Mouse (Mus musculus) cerebellum, postnatal 4 days (tissue): ENCODE measurements around the gene Zfp408.
"Not testable (repeated sequence)": the region's sequence is repeated elsewhere in the genome, so short reads cannot be mapped to it uniquely, and the experiment has no call there.

Source experiments
- DNase-seq, 2 experiments: peaks; one replicate each; pipeline ENCODE4 v3.0.0; 2022; ENCODE audit warnings: low spot score in 2 of 2, mixed read lengths in 1 of 2

Zfp408 gene

DNA sequence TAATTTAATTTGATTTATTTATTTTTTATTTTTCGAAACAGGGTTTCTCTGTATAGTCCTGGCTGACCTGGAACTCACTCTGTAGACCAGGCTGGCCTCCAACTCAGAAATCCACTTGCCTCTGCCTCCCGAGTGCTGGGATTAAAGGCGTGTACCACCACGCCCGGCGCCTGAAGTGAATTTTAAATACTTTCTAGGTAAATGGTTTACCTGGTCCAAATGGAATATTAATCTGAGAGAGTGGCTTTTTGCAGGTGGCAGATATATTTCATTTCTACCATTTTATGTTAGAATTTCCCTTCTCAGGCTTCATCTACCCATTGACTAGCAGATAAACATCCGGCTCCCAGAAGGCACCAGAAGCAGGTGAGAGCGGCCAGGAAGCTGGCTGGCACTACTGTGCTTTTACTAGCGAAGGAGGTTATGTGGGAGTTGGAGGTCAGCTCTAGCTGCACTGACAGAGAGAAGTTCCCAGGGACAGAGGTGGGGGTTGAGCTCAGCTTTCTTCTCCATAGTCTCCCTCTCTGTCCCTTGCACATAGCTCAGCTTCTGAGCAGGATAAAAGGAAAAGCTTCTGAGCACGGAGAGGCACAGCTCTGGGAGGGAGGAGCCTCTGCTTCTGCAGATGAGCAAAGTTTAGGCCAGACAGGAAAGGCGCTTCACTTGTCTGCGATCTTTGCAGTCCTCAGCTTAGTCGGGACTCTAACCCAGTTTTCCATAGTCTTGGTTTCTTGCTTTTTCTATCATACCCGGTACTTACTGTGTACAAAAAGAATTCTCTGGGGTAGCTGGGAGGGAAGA is 2.1 kb upstream of the Zfp408 start:
- DNase-seq = no peak

DNA sequence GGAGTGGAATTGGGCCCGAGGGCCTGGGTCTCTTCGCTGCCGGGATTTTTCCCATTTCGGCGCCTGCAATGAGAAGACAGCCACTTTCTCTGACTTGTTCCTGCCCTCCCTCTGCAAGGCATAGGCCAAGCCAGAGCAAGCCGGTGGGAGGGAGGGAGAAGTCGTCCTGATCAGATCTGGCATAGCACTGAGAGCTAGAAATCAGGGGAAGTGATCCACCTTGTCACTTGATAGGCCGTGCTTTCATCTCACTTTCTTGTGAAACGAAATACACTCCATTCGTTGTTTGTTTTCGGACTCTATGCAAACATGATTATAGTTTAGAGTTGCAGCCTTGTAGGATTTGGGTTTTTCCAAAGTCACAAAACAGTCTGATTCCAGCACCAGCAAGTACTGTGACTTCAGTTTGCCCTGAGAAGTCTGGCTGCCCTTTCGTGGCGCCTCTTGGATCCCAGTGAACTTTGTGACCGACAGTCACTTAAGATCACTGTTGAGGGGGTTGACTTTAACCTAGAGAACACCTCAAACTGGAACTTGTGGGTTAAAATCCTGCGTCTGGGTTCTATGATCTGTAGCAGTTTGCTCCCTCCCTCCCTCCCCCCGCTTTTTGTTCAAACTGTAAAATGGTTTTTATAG is 887 bp upstream of the Zfp408 start:
- no peak for DNase-seq

DNA sequence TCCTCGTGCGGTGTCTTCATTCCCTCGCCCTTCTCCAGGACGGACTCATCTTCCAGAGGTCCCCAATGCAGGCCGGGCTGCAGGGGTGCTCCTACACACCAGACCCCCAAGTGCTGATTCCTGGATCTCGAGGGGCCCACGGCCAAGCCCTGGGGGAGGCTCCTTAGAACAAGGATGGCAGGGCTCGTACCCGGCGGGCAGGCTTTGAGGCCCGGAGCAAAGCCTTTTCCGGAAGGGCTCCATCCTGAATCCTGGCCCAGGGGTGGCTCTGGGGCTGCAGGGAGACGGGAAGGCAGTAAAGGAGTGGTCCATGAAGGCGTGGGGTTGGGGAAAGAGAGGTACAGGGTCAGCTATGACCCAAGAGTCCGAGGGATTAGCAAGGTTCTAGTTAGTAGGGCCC is 439 bp downstream of the Zfp408 start:
- DNase-seq = peak in 1 of 2 experiments; percentile 14

DNA sequence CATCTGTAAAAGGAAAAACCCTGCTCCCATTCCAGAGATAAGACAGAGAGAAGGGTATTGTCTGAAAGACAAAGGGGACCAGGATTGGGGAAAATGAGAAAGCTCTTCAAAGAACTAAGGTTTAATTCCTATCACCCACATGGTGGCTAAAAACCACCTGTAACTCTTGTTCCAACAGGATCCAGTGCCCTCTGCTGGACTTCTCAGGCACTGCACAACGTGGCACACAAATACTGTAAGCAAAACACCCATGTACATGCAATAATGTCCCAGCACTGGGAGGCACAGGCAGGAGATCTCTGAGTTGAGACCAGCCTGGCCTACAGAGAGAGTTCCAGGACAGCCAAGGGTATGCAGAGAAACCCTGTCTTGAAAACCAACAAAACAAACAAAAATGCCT is 2.9 kb downstream of the Zfp408 start:
- peak in 1 of 2 experiments; percentile 72 for DNase-seq

DNA sequence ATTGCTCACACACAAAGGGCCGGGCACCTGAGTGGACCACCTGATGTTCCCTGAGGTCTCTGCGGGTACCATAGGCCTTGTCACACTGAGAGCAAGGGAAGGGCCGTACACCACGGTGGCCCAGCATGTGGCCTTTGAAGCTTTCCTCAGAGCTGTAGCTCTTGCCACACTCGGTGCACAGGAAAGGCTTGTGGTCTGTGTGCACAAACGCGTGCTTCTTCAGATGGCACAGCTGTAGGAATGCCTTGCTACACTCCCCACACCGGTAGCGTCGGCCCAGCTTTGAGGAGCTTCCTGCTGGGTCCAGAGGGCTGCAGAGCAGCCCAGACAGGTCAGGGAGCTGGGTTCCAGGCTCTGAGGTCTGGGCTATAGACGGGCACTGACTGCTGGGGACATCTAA is 3.8 kb downstream of the Zfp408 start:
- no peak for DNase-seq

DNA sequence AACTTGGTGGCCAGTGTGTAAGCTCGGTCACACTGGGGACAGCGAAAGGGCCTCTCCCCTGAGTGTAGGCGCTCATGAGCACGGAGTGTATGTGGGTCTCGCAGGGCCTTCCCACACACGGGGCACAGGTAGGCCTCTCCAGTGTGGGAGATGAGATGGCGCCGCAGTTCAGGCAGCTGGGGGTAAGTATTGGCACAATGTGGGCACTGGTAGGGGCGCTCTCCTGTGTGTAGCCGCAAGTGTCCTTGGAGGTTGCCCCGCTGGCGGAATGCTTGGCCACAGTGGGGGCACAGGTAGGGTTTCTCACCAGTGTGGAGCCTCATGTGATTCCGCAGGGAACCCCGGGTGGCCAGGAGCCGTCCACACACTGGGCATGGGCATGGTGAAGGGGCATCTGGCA is 4.2 kb downstream of the Zfp408 start:
- no peak for DNase-seq

DNA sequence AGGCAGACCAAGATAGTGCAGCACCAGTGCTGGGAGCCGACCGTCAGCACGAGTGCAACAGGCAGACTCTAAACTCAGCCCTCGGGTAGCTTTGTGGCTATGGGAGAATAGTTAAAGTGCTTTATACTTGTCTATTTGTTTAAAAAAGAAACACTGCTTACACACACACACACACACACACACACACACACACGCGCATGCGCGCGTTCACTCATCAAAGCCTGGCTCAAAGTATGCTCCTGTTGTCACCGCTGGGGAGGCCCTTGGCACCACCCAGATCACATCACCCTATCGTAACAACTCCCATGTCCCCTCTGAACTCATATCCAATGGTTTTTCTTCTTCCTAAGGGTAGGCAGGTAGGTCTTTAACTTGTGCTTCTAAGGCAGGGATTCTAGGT is 5.6 kb downstream of the Zfp408 start:
- no peak for DNase-seq

DNA sequence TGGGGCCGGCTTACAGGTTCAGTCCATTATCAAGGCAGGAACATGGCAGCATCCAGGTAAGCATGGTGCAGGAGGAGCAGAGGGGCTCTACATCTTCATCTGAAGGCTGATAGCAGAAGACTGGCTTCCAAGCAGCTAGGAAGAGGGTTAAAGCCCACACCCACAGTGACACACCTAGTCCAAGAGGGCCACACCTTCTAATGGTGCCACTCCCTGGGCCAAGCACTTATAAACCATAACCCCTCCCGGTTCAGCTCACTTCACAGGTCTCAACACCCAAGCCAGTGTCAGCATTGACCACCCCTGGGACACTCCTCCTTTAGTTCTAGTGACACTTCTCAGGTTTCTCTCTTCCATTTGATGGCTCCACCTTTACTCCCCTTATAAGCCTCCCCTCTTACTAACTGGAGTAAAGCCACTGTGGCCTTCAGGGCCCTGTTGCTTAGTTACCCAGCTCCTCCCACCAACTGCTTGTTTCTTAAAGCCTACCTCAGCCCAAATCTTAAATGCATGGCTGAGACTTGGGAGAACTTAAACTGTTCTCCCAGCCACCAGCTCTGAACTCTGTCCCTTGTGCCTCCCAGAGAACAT is 6.7 kb downstream of the Zfp408 start:
- DNase-seq = no peak

DNA sequence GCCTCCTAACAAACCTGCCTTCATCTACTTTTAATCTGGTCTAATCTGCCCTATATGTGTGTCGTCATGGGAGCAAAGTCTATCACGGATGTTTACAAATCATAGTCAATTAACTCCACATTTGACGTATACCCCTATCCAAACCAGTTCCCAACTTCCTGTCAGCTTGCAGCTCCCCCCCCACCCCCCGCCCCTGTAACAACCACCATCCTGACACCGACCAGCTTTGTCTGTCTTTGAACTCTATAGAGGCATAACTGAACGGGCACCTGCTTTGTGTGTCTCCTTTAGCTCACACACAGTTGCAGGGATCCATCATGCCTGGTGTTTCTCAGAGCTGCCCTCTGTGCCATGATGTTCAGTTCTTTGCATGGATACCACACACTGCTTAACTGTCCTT is 10.7 kb downstream of the Zfp408 start:
- no peak for DNase-seq

DNA sequence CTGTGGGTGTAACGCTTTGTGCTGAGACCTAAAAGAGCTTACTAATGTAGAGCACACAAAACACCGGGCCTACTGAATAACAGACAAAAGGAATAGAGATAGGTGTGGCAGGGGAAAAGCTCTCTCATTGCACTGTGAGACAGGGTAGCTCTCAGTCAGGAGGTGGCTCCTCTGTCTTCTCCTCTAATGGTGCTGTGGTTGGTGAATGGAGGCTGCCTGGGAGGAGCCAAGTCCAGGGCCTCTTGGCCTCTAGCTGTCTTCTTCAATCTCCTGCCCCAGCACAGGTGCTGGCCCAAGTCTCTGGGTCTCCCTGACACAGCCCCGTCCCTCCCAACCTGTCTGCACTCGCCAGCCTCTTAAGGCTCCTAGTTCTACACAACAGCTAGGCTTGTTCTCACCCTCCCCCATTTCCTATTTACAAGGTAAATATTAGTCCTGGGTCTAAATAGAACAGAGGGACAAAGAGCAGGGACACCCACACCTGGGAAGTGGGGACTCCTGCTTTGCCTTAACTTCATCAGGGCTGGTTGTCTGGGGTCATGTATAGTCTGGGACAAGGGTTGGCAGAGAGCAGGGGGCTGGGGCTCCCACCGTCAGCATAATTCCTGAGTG is 12.8 kb downstream of the Zfp408 start:
- no peak for DNase-seq

DNA sequence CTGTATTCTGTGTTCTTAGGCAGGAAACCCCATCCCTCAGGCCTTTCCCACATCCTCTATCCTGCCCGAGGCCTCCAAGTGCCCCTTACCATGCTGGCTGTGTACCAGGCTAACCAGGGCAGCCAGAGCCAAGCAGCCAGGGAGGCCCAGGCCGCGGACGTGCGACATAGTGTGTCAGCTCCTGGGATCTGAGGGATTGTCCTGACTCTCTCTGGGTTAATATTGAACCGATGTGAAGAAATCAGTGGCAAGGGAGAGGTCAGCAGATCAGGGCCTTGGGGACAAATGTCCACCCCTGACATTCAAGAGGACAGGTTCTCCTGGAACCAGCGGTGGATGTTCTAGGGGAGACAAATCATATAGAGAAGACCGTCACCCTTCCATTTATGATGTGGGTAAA is 13.4 kb downstream of the Zfp408 start, which contains the start of gene F2:
TSS of gene F2 (minus strand) at position 186 of the 400 bp plus-strand sequence.
- DNase-seq = no peak

DNA sequence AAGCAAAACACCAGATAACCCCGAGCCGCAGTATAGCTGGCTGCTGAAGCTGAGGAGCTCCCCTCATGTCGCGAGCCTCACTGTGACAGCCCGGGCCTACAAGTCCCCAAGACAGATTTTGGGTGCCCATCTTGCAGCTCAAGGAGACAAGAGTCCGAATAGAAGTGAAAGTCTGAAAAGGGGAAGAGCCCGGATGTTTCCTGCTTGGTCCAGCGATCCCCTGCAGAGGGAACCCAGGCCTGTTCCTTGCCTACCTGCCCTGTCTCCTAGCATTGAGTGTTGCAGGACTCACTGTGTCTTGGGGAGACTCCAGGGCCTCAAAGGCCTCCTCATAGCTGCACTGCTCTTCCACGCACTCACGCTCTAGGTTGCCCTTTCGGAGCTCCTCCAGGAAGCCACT is 14.1 kb downstream of the Zfp408 start:
- no peak for DNase-seq

DNA sequence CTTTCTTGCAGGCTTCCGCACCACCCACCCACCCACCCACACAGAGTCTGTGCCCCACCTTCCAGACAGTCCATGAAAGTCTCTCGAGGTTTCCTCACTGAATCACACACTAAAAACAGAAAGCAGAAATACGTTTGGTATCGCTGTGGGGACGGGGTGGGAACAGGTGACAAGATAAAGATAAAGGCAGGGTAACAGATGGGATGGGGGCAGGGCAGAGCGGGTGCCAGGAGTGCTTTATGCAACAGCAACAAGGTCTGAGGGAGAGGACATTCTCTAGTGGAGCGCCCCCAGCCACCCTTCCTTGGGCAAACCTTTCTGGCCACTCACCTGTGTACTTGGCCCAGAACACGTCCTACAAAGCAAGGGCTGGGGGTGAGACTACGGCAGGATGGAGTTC is 14.8 kb downstream of the Zfp408 start:
- DNase-seq = no peak

DNA sequence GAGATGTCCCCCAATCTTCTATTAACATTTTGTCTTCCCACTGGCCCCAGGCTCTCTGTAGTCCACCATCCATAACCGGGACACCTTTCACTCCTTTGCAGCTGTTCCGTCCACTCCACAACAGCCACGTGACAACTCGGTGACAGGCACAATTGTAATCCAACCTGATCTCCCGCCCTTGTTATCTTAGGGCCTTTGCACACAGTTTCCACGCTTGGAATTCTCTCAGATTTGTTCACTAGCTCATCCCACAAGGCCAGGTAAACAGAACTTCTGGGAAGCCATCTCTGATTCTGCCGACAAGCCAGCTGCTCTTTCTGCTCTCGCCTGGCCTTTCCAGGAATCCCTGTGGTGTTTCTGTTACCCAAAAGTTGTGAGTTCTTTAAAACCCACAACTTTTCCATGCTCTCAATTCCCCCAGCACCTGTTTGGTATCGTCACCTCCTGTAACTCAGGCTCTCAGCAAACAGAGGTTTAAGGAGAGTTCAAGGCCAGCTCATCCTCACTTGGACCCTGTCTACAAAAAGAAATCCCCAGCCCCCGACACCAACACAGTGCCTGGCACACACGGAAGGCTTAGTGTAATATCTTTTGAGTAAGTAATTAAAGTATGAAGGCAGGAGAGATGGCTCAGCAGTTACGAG is 16.1 kb downstream of the Zfp408 start:
- DNase-seq = no peak

DNA sequence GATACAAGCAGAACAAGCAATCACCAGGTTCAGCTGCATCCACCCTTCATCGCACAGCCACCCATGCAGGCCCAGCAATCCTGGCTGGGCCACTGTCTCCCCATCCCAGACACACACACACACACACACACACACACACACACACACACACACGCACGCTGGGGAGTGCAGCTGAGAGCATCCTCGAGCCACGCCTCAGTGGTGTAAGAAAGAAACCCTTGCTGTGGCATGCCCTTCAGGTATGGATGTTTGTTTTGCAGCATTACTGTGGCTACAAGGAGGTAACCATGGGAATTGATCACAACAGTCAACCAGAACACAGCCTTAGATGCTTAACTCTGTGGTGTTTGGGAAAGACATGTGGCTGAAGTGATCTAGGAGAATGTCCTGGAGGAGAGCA is 17.3 kb downstream of the Zfp408 start:
- no peak for DNase-seq

DNA sequence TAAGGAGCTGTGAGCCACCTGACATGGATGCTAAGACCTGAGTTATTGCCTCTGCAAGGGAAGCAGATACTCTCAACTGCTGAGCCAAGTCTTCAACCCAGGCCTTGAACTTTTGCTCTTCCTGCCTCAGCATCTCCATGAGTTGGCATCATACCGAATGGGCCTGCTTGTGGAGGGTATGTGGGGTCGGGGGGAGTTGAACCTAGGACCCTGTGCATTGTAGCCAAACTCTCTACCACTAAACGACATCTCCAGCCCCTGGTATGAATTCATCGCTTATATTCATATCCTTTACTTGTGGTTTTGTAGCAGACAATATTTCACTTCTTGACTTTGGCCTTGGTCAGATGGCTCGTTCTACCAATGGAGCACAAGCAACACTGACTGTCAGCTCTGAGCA is 17.8 kb downstream of the Zfp408 start:
- DNase-seq = no peak

DNA sequence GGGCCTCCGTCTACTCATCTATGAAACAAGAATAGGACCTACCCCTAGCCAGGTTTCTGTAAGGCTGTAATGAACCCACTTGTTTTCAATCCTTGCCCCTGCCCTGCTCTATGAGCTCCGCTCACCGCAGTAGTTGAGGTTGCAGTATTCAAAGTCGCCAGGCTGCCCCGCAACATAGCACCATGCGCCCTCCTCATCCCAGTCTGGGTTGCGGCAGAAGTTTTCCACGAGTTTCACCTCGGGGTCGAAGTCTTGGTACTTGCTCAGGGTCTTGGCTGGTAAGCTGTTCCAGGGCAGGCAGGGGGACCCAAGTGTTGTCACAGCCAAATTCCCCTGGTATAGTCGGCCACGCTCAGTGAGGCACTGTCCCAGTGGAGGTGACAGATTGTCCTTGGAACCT is 19.2 kb downstream of the Zfp408 start:
- no peak for DNase-seq

DNA sequence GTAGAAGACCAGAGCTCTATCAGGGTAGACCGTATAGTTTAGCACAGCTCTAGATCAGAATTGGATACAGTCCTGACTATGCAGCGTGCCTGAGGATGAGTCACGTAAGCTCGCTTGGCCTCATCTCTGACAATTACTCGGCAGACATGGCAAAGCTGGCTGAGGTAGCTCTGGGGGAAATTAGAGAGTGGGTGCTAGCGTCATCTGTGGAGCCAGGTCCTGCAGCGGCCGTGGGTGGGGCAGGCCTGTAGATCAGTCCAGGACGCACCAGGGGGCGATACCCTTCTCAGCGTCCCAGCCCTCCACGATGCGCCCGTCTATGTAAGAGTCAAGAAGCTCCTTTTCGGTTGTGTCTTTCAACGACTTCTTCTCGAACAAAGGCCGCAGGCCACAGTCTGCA is 19.9 kb downstream of the Zfp408 start:
- no peak for DNase-seq

DNA sequence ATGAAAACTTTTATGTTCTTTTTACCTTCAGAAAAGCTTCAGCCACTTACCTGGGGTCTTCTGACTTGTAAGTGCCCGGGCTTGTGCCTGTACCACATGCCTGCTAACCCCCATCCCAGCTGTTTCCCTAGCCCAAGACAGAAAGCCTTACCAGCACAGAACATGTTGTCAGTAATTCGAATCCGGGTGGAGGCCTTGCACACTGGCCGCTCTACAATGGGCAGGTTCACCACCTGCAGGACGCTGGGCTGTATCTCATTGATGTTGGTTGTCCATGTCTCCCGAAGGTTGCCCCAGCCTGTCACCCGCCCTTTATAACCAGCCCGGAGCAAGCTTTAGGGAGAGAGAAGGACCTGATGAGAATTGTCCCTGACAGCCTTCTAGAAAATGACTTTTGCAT is 21.4 kb downstream of the Zfp408 start:
- DNase-seq = no peak

DNA sequence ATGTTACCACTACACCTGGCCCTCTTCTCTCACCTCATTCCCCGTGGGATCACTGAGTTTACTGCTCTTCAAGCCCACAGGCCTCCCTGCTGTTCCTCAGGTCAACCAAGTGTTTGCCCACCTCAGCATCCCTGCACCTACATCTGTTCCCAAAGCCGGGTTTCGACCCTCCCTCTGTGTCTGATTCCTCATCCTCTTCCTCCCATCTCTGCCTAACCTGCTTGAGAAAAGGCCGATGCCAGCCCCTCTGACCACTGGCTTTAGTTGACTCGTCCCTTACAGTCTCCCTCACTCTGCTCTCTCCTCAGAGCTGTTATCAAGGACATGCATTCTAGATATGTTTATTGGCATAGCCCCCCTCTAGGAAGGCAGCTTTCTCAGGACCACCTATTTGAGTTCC is 22.1 kb downstream of the Zfp408 start:
- DNase-seq = no peak

DNA sequence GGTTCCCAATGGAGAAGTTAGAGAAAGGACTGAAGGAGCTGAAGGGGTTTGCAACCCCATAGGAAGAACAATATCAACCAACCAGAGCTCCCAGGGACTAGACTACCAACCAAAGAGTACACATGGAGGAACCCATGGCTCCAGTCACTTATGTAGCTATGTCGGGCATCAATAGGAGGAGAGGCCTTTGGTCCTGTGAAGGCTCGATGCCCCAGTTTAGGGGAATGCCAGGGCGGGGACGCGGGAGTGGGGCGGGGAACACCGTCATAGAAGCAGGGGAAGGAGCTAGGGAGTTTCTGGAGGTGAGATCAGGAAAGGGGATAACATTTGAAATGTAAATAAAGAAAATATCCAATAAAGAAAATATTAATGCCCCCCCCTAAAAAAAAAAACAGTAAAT is 26.2 kb downstream of the Zfp408 start:
- DNase-seq = not testable (repeated sequence)

DNA sequence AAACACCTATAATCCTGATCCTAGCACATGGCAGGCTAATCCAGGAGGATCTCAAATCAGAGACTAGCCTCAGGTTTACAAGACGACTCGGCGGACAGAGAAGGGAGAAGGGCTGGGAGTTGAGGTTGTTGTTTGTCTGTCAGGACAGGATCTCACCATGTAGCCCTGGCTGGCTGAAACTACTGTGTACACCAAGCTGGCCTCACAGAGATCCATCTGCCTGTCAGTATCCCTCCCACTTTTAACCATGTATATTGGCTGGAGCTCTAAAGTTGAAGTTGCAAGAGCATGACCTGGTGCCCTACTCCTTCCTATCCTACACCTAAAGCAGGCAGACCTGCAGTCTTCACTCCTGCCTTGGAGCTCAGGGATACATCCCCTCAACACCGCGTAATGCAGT is 27.2 kb downstream of the Zfp408 start:
- no peak for DNase-seq
